Mouse (Mus musculus): ENCODE results near the gene Ropn1l. TPM values are rescaled to one million over a fixed set of nuclear protein-coding genes. Genes with fewer than 3 reads are reported as not detected.

Ropn1l gene
- polyA plus RNA-seq, 1 experiment from 2014 or later: 2.4 TPM

- no peaks in the 10 kb centered on the region for H3K36me3 ChIP-seq
- 15% methylated on average over 21 of the region's 21 CpGs for WGBS (ENCODE audit: insufficient replicate concordance)
- peak; percentile 78 for ATAC-seq
- peak overlapping the region; percentile 53 for H3K4me2 ChIP-seq
- no peak overlapping the region for H3K27ac ChIP-seq
- H3K9ac ChIP-seq: peak overlapping the region; percentile 0; the same call in 1 of the 2 replicates
- H3K4me1 ChIP-seq: peaks cover 23% of the 10 kb centered on the region
- no peaks in the 10 kb centered on the region for H3K27me3 ChIP-seq (replicated peaks)
- peak overlapping the region; percentile 18 for H3K4me3 ChIP-seq
- no peaks in the 10 kb centered on the region for H3K9me3 ChIP-seq (replicated peaks)
Observed at GRCm38 (mm10) chr15:31417796-31418685, 35.5 kb downstream of the Ropn1l start.

GRCm38 (mm10) chr15:31417409-31417795, 36.1 kb downstream of the Ropn1l start:
- Histone ChIP-seq H3K9ac (no peak overlapping the region), H3K4me1 (peaks cover 29% of the 10 kb centered on the region), H3K27ac (no peak overlapping the region), H3K9me3 (replicated peaks) (no peaks in the 10 kb centered on the region), H3K4me2 (peak overlapping the region; percentile 53), H3K36me3 (no peaks in the 10 kb centered on the region), H3K4me3 (no peak overlapping the region), H3K27me3 (replicated peaks) (no peaks in the 10 kb centered on the region)
- WGBS (ENCODE audit: insufficient replicate concordance): 33% methylated on average over 6 of the region's 6 CpGs
- 0 out of 2 replicates have a peak, but pooled peaks have one; percentile 14 for ATAC-seq

- Histone ChIP-seq H3K4me3 (no peak overlapping the region), H3K9me3 (replicated peaks) (no peaks in the 10 kb centered on the region), H3K4me1 (peaks cover 29% of the 10 kb centered on the region), H3K4me2 (no peak overlapping the region), H3K27me3 (replicated peaks) (no peaks in the 10 kb centered on the region), H3K36me3 (no peaks in the 10 kb centered on the region), H3K9ac (no peak overlapping the region), H3K27ac (no peak overlapping the region)
- 28% methylated on average over 4 of the region's 4 CpGs for whole genome bisulfite sequencing (ENCODE audit: insufficient replicate concordance)
- ATAC-seq: no peak
Observed at GRCm38 (mm10) chr15:31415181-31415580, 38.4 kb downstream of the Ropn1l start.

- Histone ChIP-seq H3K27ac (no peak overlapping the region), H3K36me3 (no peaks in the 10 kb centered on the region)
- WGBS (ENCODE audit: insufficient replicate concordance): 56% methylated on average over 6 of the region's 6 CpGs
Observed at GRCm38 (mm10) chr15:31414179-31414898, 39.2 kb downstream of the Ropn1l start.

GRCm38 (mm10) chr15:31413662-31414061, 39.9 kb downstream of the Ropn1l start:
- Histone ChIP-seq H3K4me3 (no peak overlapping the region), H3K27ac (no peak overlapping the region), H3K36me3 (no peaks in the 10 kb centered on the region), H3K9ac (no peak overlapping the region), H3K4me2 (no peak overlapping the region), H3K27me3 (replicated peaks) (no peaks in the 10 kb centered on the region), H3K9me3 (replicated peaks) (no peaks in the 10 kb centered on the region), H3K4me1 (peaks cover 27% of the 10 kb centered on the region)
- no peak for ATAC-seq
- 70% methylated on average over 6 of the region's 6 CpGs for WGBS (ENCODE audit: insufficient replicate concordance)

More at GRCm38 (mm10) chr15:31414179-31414898, 39.2 kb downstream of the Ropn1l start:
- H3K4me3 ChIP-seq: no peak overlapping the region
- no peaks in the 10 kb centered on the region for H3K9me3 ChIP-seq (replicated peaks)
- H3K4me1 ChIP-seq: peaks cover 29% of the 10 kb centered on the region
- ATAC-seq: no peak
- H3K27me3 ChIP-seq (replicated peaks): no peaks in the 10 kb centered on the region
- no peak overlapping the region for H3K4me2 ChIP-seq
- H3K9ac ChIP-seq: no peak overlapping the region

GRCm38 (mm10) chr15:31412933-31413332, 40.6 kb downstream of the Ropn1l start:
- no peak for ATAC-seq
- H3K36me3 ChIP-seq: no peaks in the 10 kb centered on the region
- WGBS (ENCODE audit: insufficient replicate concordance): 8% methylated on average over 3 of the region's 3 CpGs
- H3K27ac ChIP-seq: no peak overlapping the region
- H3K9me3 ChIP-seq (replicated peaks): no peaks in the 10 kb centered on the region
- no peak overlapping the region for H3K9ac ChIP-seq
- H3K4me3 ChIP-seq: no peak overlapping the region
- no peak overlapping the region for H3K4me2 ChIP-seq
- no peaks in the 10 kb centered on the region for H3K27me3 ChIP-seq (replicated peaks)
- H3K4me1 ChIP-seq: peaks cover 19% of the 10 kb centered on the region

GRCm38 (mm10) chr15:31412436-31412835, 41.1 kb downstream of the Ropn1l start:
- WGBS (ENCODE audit: insufficient replicate concordance): 49% methylated on average over 6 of the region's 6 CpGs
- ATAC-seq: no peak
- H3K9me3 ChIP-seq (replicated peaks): no peaks in the 10 kb centered on the region
- peaks cover 14% of the 10 kb centered on the region for H3K4me1 ChIP-seq
- no peak overlapping the region for H3K27ac ChIP-seq
- no peak overlapping the region for H3K4me3 ChIP-seq
- no peak overlapping the region for H3K4me2 ChIP-seq
- no peak overlapping the region for H3K9ac ChIP-seq
- no peaks in the 10 kb centered on the region for H3K36me3 ChIP-seq
- H3K27me3 ChIP-seq (replicated peaks): no peaks in the 10 kb centered on the region

GRCm38 (mm10) chr15:31407490-31407889, 46.0 kb downstream of the Ropn1l start:
- no peak overlapping the region for H3K4me3 ChIP-seq
- H3K27me3 ChIP-seq (replicated peaks): no peaks in the 10 kb centered on the region
- no peak overlapping the region for H3K9ac ChIP-seq
- H3K36me3 ChIP-seq: no peaks in the 10 kb centered on the region
- ATAC-seq: peak; percentile 68; the same call in 1 of the 2 replicates
- no peaks in the 10 kb centered on the region for H3K9me3 ChIP-seq (replicated peaks)
- 71% methylated on average over 4 of the region's 4 CpGs for WGBS (ENCODE audit: insufficient replicate concordance)
- 0 out of 2 replicates have a peak overlapping the region, but pooled peaks have one; percentile 50 for H3K27ac ChIP-seq
- 0 out of 2 replicates have a peak, but pooled peaks cover under 1% of the 10 kb centered on the region for H3K4me1 ChIP-seq
- no peak overlapping the region for H3K4me2 ChIP-seq

GRCm38 (mm10) chr15:31406881-31407280, 46.7 kb downstream of the Ropn1l start:
- H3K27ac ChIP-seq: no peak overlapping the region

GRCm38 (mm10) chr15:31404346-31404745, 49.2 kb downstream of the Ropn1l start:
- Histone ChIP-seq H3K4me2 (no peak overlapping the region), H3K9ac (no peak overlapping the region), H3K36me3 (no peaks in the 10 kb centered on the region), H3K27me3 (replicated peaks) (no peaks in the 10 kb centered on the region), H3K9me3 (replicated peaks) (no peaks in the 10 kb centered on the region), H3K4me1 (no peaks in the 10 kb centered on the region), H3K27ac (no peak overlapping the region), H3K4me3 (no peak overlapping the region)
- no peak for ATAC-seq
- WGBS (ENCODE audit: insufficient replicate concordance): 71% methylated on average over 8 of the region's 8 CpGs

More at GRCm38 (mm10) chr15:31406881-31407280, 46.7 kb downstream of the Ropn1l start:
- Histone ChIP-seq H3K27me3 (replicated peaks) (no peaks in the 10 kb centered on the region), H3K4me3 (no peak overlapping the region), H3K4me2 (no peak overlapping the region), H3K9ac (no peak overlapping the region), H3K9me3 (replicated peaks) (no peaks in the 10 kb centered on the region), H3K4me1 (no peaks in the 10 kb centered on the region), H3K36me3 (no peaks in the 10 kb centered on the region)
- ATAC-seq: no peak
- 72% methylated on average over 5 of the region's 5 CpGs for WGBS (ENCODE audit: insufficient replicate concordance)

- no peak overlapping the region for H3K9ac ChIP-seq
- H3K4me1 ChIP-seq: no peaks in the 10 kb centered on the region
- no peak overlapping the region for H3K4me2 ChIP-seq
- WGBS (ENCODE audit: insufficient replicate concordance): 75% methylated on average over 12 of the region's 12 CpGs
- H3K27me3 ChIP-seq (replicated peaks): no peaks in the 10 kb centered on the region
- H3K27ac ChIP-seq: no peak overlapping the region
- no peaks in the 10 kb centered on the region for H3K9me3 ChIP-seq (replicated peaks)
- no peak overlapping the region for H3K4me3 ChIP-seq
- ATAC-seq: no peak
- no peaks in the 10 kb centered on the region for H3K36me3 ChIP-seq
Observed at GRCm38 (mm10) chr15:31402200-31402892, 51.2 kb downstream of the Ropn1l start.
